Mouse (Mus musculus) forebrain, embryonic 14.5 days (tissue): ENCODE data around the gene Cdc42bpa. TPM values are rescaled to one million over a fixed set of nuclear protein-coding genes. Genes with fewer than 3 reads are reported as not detected.

Experiments
- ATAC-seq: fragments of 200-750 bp; cut with Nextera tagmentation; 2 replicates; pipeline ENCODE4 v1.8.0; 2017; ENCODE audit warnings: mild to moderate bottlenecking, moderate library complexity
- DNase-seq: peaks from one replicate; pipeline ENCODE4 v3.0.0-alpha.2; 2015; ENCODE audit warnings: low spot score
- H3K27ac ChIP-seq: fragments of 300-500 bp; sonication (generic); 2 replicates; pipeline ENCODE4 v1.5.1; 2014; ENCODE audit warnings: low read depth, mild to moderate bottlenecking, control low read depth, low read length, moderate library complexity
- H3K27me3 ChIP-seq: fragments of 300-500 bp; sonication (generic); replicated peaks from 2 replicates; pipeline ENCODE4 v1.6.1; 2014; ENCODE audit warnings: low read length, control low read depth, mixed read lengths; ENCODE audit not compliant: control insufficient read depth, insufficient read depth
- H3K36me3 ChIP-seq: fragments of 300-500 bp; sonication (generic); 2 replicates; pipeline ENCODE4 v1.6.1; 2014; ENCODE audit warnings: low read length, control low read depth; ENCODE audit not compliant: control insufficient read depth, insufficient read depth
- H3K4me1 ChIP-seq: fragments of 300-500 bp; sonication (generic); 2 replicates; pipeline ENCODE4 v1.6.1; 2014; ENCODE audit warnings: antibody characterized with exemption, low read length, control low read depth; ENCODE audit not compliant: control insufficient read depth, insufficient read depth
- H3K4me2 ChIP-seq: fragments of 300-500 bp; sonication (generic); 2 replicates; pipeline ENCODE4 v1.6.1; 2014; ENCODE audit warnings: mild to moderate bottlenecking, control low read depth, low read length
- H3K4me3 ChIP-seq: fragments of 300-500 bp; sonication (generic); 2 replicates; pipeline ENCODE4 v1.5.1; 2014; ENCODE audit warnings: low read depth, low read length, control low read depth
- H3K9ac ChIP-seq: fragments of 300-500 bp; sonication (generic); 2 replicates; pipeline ENCODE4 v1.6.1; 2014; ENCODE audit warnings: mild to moderate bottlenecking, low read length, control low read depth, moderate library complexity
- H3K9me3 ChIP-seq: fragments of 300-500 bp; sonication (generic); replicated peaks from 2 replicates; pipeline ENCODE4 v1.6.1; 2016; ENCODE audit warnings: low read length, control low read depth, mixed read lengths; ENCODE audit not compliant: control insufficient read depth
- WGBS: fragments of 180-500 bp; shearing (Covaris S2); extraction: QIAGEN DNeasy Blood & Tissue Kit; methylation state at CpG from one replicate; pipeline ENCODE4 v1.1.7; 2014; 5-methylcytosine and 5-hydroxymethylcytosine counted together
- polyA plus RNA-seq: library from polyadenylated mRNA; unstranded; fragments of >200 nt; fragmentation: Nextera tagmentation; extraction: Ambion mirVana; gene quantifications from 2 replicates; pipeline ENCODE4 v1.2.1, GENCODE M21; 2014

The Cdc42bpa gene
- polyA plus RNA-seq, 1 experiment from 2014 or later, result 18.1 TPM

DNA sequence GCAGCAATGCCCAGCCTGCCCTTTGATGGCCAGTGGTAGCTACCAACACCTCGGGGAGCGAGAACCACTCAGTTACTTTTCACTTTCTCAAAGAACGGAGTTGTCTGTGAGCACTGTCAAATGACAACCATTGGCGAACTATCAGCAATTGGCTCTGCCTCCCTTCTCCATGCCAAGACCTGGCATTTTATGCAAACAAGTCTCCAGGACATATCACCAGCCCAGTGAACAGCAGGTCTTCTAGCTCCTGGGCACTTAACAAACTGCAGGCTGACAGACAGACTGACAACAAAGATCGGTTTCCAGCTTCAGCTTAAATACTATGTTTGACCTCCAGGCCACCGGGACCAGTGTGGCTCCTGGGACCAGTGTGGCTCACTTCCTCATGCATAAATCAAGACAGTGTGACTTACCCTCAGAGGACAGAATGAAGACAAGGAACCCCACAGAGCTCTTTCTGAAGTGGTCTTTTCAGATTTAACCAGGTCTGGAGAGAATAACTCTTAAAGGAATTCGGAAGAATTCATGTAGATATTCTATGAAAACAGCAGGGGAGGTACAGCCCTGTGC is 231.5 kb downstream of the Cdc42bpa start:
- Histone ChIP-seq H3K9me3 (no peaks in the 10 kb centered on the region), H3K36me3 (no peaks in the 10 kb centered on the region), H3K27me3 (0 out of 2 replicates have a peak, but pooled peaks cover 6% of the 10 kb centered on the region), H3K4me3 (no peak overlapping the region), H3K9ac (no peak overlapping the region), H3K4me1 (peaks cover 6% of the 10 kb centered on the region; the same call in 1 of the 2 replicates), H3K27ac (no peak overlapping the region), H3K4me2 (no peak overlapping the region)
- no peak for ATAC-seq
- WGBS, result 74% methylated on average over 7 of the region's 7 CpGs
- DNase-seq, result no peak

DNA sequence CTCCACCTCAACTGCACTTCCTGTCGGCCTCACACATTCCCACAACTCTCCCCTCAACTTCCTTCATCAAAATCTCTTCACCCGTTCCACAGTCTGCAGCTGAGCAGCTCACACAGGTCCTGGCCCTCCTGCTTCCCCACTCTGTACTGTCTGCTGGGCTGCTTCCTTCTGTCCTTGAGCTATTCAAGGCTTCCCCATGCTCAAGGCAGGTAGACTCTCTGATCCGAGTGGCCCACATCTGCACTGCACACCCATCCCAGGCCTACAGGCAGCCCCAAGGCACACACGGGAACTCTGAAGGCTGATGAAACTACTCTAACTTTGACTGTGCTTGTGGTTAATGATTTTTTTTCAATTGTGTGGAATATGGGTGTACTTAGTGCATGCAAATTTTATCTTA is 232.6 kb downstream of the Cdc42bpa start:
- peaks cover 6% of the 10 kb centered on the region; the same call in 1 of the 2 replicates for H3K4me1 ChIP-seq
- H3K9ac ChIP-seq, result no peak overlapping the region
- no peaks in the 10 kb centered on the region for H3K36me3 ChIP-seq
- H3K27ac ChIP-seq, result no peak overlapping the region
- H3K4me3 ChIP-seq, result no peak overlapping the region
- ATAC-seq (no peak), DNase-seq (no peak)
- 0 out of 2 replicates have a peak, but pooled peaks cover 6% of the 10 kb centered on the region for H3K27me3 ChIP-seq
- 61% methylated on average over 4 of the region's 4 CpGs for WGBS
- no peak overlapping the region for H3K4me2 ChIP-seq
- H3K9me3 ChIP-seq, result no peaks in the 10 kb centered on the region

GRCm38 (mm10) chr1:180193391-180193935 is 233.2 kb downstream of the Cdc42bpa start:
- H3K4me3 ChIP-seq, result no peak overlapping the region
- no peaks in the 10 kb centered on the region for H3K9me3 ChIP-seq
- no peak for DNase-seq
- H3K27ac ChIP-seq, result no peak overlapping the region
- no peak for ATAC-seq
- H3K27me3 ChIP-seq, result 0 out of 2 replicates have a peak, but pooled peaks cover 6% of the 10 kb centered on the region
- H3K4me1 ChIP-seq, result peaks cover 6% of the 10 kb centered on the region; the same call in 1 of the 2 replicates
- no peak overlapping the region for H3K4me2 ChIP-seq
- H3K36me3 ChIP-seq, result no peaks in the 10 kb centered on the region
- 77% methylated on average over 8 of the region's 8 CpGs for WGBS
- H3K9ac ChIP-seq, result no peak overlapping the region

DNA sequence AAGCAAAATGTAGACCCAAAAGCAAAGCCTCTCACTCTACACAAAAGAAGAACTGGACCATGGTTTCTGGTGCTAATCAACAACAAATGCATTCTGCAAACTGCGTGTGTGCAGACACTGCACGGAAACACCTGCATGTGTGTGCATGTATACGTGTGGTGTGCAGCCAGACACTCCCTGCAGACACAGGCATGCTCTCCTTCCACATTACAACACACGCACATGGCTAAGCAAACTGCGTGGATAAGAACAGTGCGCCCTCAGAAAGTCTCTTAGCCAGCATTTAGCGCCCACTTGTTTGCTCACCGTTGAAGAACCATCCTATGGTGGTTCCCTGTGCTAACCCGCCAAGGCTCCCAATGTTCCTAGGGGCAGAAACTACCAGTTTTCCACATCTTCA is 233.8 kb downstream of the Cdc42bpa start:
- no peak for DNase-seq
- Histone ChIP-seq H3K9me3 (no peaks in the 10 kb centered on the region), H3K27ac (no peak overlapping the region), H3K4me3 (no peak overlapping the region), H3K9ac (no peak overlapping the region), H3K4me1 (peaks cover 6% of the 10 kb centered on the region; the same call in 1 of the 2 replicates), H3K36me3 (no peaks in the 10 kb centered on the region), H3K27me3 (0 out of 2 replicates have a peak, but pooled peaks cover 6% of the 10 kb centered on the region), H3K4me2 (no peak overlapping the region)
- ATAC-seq, result no peak
- 86% methylated on average over 9 of the region's 9 CpGs for WGBS

DNA sequence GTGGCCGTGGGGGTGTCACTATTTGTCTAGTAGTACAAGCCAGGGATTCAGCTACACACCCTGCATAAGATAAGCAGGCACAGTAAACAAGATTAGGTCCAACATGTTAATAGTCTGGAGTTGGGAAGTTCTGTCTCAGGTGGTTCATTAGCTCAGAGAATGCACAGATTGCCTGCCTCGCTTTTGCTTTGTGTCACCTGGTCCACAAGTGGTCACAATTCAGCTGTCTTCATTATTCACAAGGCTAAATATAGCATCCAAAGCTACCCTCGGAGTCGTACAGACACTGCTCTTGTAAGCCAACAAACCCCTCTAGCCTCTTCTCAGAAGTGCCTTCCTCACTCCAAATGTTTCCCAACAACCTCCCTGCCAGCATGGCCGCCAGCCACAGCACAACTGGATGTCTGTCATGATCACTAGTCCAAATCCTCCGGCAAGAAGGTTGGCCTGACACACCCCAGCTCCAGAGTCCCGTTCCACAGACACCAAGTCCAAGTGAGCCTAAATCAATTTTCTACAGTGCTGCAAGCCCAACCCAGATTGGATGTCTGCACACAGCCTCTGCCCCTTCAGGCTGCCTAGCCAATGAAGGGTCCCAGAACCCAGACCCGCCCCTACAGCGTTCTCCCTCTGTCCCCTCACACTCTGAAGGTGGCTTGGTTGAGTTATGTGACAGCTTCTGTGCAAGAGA is 234.7 kb downstream of the Cdc42bpa start:
- Histone ChIP-seq H3K9me3 (no peaks in the 10 kb centered on the region), H3K27me3 (0 out of 2 replicates have a peak, but pooled peaks cover 6% of the 10 kb centered on the region), H3K4me3 (peak overlapping the region; percentile 56), H3K27ac (no peak overlapping the region), H3K9ac (peak overlapping the region; percentile 59), H3K4me1 (peaks cover 6% of the 10 kb centered on the region; the same call in 1 of the 2 replicates), H3K4me2 (peak overlapping the region; percentile 92), H3K36me3 (no peaks in the 10 kb centered on the region)
- ATAC-seq (peak; percentile 5; the same call in 1 of the 2 replicates), DNase-seq (no peak)
- 34% methylated on average over 9 of the region's 9 CpGs for WGBS

DNA sequence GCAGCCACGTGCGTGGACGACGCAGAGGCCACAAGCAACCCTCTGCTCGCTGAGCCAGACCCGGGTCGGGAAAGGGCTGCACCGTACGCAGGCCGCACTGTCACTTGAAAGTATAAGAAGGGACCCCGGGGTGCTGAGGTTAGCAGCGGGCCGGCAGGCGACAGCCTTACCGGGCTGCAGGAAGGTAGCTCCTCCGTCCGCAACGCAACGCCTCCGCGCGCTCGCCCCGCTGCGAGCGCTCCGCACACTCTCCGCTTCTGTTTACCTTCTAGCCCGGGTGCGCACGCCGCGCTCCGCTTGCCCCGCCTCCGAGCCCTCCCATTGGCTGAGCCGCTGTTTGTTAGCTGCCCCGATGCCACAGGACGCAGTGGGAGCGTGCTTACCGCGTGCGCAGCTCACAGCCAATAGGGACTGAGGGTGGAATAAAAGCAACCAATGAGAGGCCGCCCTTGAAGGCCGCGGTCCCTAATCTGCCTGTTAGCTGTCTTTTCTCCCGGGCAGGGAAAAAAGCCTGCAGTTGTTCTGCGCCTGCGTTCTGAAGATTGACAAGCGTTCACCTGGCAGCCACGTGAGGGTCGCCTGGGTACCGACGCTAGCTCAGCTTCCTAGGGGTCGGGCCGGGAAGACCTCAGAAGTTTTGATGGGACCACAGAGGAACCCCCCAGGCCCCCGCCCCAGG is 235.6 kb downstream of the Cdc42bpa start:
- H3K9ac ChIP-seq, result peak overlapping the region; percentile 59
- H3K27ac ChIP-seq, result no peak overlapping the region
- WGBS, result under 1% methylated on average over 57 of the region's 57 CpGs
- peaks cover 6% of the 10 kb centered on the region; the same call in 1 of the 2 replicates for H3K4me1 ChIP-seq
- H3K27me3 ChIP-seq, result 0 out of 2 replicates have a peak, but pooled peaks cover 6% of the 10 kb centered on the region
- peak overlapping the region; percentile 92 for H3K4me2 ChIP-seq
- peak overlapping the region; percentile 56 for H3K4me3 ChIP-seq
- ATAC-seq (peak; percentile 100), DNase-seq (peak; percentile 99)
- H3K36me3 ChIP-seq, result no peaks in the 10 kb centered on the region
- H3K9me3 ChIP-seq, result no peaks in the 10 kb centered on the region

GRCm38 (mm10) chr1:180196508-180196907 is 236.2 kb downstream of the Cdc42bpa start:
- H3K27ac ChIP-seq, result no peak overlapping the region
- H3K4me1 ChIP-seq, result peaks cover 6% of the 10 kb centered on the region; the same call in 1 of the 2 replicates
- no peak for ATAC-seq
- H3K9ac ChIP-seq, result no peak overlapping the region; the same call in 1 of the 2 replicates
- 82% methylated on average over 9 of the region's 9 CpGs for WGBS
- H3K36me3 ChIP-seq, result no peaks in the 10 kb centered on the region
- no peaks in the 10 kb centered on the region for H3K9me3 ChIP-seq
- DNase-seq, result no peak
- 0 out of 2 replicates have a peak, but pooled peaks cover 6% of the 10 kb centered on the region for H3K27me3 ChIP-seq
- H3K4me3 ChIP-seq, result peak overlapping the region; percentile 56
- peak overlapping the region; percentile 92 for H3K4me2 ChIP-seq

GRCm38 (mm10) chr1:180197956-180198355 is 237.7 kb downstream of the Cdc42bpa start:
- Histone ChIP-seq H3K4me3 (no peak overlapping the region), H3K27ac (no peak overlapping the region), H3K4me1 (peaks cover 6% of the 10 kb centered on the region; the same call in 1 of the 2 replicates), H3K9me3 (no peaks in the 10 kb centered on the region), H3K27me3 (0 out of 2 replicates have a peak, but pooled peaks cover 6% of the 10 kb centered on the region), H3K9ac (no peak overlapping the region), H3K4me2 (no peak overlapping the region), H3K36me3 (no peaks in the 10 kb centered on the region)
- ATAC-seq (no peak), DNase-seq (no peak)
- WGBS, result 91% methylated on average over 3 of the region's 3 CpGs
